Mouse (Mus musculus) heart, embryonic 10.5 days (tissue): Measurements from ENCODE around the gene Tmcc3. TPM values are rescaled to one million over a fixed set of nuclear protein-coding genes. Genes with fewer than 3 reads are reported as not detected.

Source experiments
- DNase-seq: peaks from one replicate; pipeline ENCODE4 v3.0.0-alpha.2; 2017; ENCODE audit warnings: low spot score
- H3K27ac ChIP-seq: fragments of 300-500 bp; sonication (generic); 2 replicates; pipeline ENCODE4 v1.5.1; 2016; ENCODE audit warnings: mild to moderate bottlenecking
- H3K27me3 ChIP-seq: fragments of 300-500 bp; sonication (generic); 2 replicates; pipeline ENCODE4 v1.6.1; 2016; ENCODE audit warnings: mild to moderate bottlenecking; ENCODE audit not compliant: poor library complexity, insufficient read depth, severe bottlenecking
- H3K36me3 ChIP-seq: fragments of 300-500 bp; sonication (generic); 2 replicates; pipeline ENCODE4 v1.6.1; 2016; ENCODE audit warnings: mild to moderate bottlenecking, moderate library complexity
- H3K4me1 ChIP-seq: fragments of 300-500 bp; sonication (generic); 2 replicates; pipeline ENCODE4 v1.6.1; 2016; ENCODE audit warnings: mild to moderate bottlenecking
- H3K4me3 ChIP-seq: fragments of 300-500 bp; sonication (generic); 2 replicates; pipeline ENCODE4 v1.5.1; 2016; ENCODE audit warnings: mild to moderate bottlenecking, moderate library complexity
- H3K9me3 ChIP-seq: fragments of 300-500 bp; sonication (generic); 2 replicates; pipeline ENCODE4 v1.6.1; 2016; ENCODE audit warnings: mild to moderate bottlenecking, moderate library complexity
- WGBS: fragments of 180-500 bp; shearing (Covaris S2); methylation state at CpG from one replicate; pipeline ENCODE4 v1.1.7; 2016; 5-methylcytosine and 5-hydroxymethylcytosine counted together
- polyA plus RNA-seq: library from polyadenylated mRNA; unstranded; fragments of >200 nt; fragmentation: Nextera tagmentation; extraction: Ambion mirVana; gene quantifications from 2 replicates; pipeline ENCODE4 v1.2.1, GENCODE M21; 2016

The Tmcc3 gene
- polyA plus RNA-seq, 1 experiment from 2014 or later: 12.2 TPM

GRCm38 (mm10) chr10:94341501-94341900 lies 29.8 kb downstream of the Tmcc3 start:
- Histone ChIP-seq H3K36me3 (no peaks in the 10 kb centered on the region), H3K9me3 (no peaks in the 10 kb centered on the region), H3K4me3 (0 out of 2 replicates have a peak overlapping the region, but pooled peaks have one; percentile 1), H3K27me3 (peaks cover 5% of the 10 kb centered on the region; the same call in 1 of the 2 replicates), H3K4me1 (peaks cover 14% of the 10 kb centered on the region), H3K27ac (no peak overlapping the region)
- 70% methylated on average over 17 of the region's 17 CpGs for WGBS
- DNase-seq: peak; percentile 74

- H3K27me3 ChIP-seq: peaks cover 5% of the 10 kb centered on the region; the same call in 1 of the 2 replicates
- no peaks in the 10 kb centered on the region for H3K9me3 ChIP-seq
- 61% methylated on average over 7 of the region's 7 CpGs for WGBS
- no peak overlapping the region for H3K27ac ChIP-seq
- H3K4me1 ChIP-seq: peaks cover 14% of the 10 kb centered on the region
- no peak overlapping the region for H3K4me3 ChIP-seq
- DNase-seq: peak; percentile 66
- no peaks in the 10 kb centered on the region for H3K36me3 ChIP-seq
Observed at GRCm38 (mm10) chr10:94342256-94342655, 30.5 kb downstream of the Tmcc3 start.

DNA sequence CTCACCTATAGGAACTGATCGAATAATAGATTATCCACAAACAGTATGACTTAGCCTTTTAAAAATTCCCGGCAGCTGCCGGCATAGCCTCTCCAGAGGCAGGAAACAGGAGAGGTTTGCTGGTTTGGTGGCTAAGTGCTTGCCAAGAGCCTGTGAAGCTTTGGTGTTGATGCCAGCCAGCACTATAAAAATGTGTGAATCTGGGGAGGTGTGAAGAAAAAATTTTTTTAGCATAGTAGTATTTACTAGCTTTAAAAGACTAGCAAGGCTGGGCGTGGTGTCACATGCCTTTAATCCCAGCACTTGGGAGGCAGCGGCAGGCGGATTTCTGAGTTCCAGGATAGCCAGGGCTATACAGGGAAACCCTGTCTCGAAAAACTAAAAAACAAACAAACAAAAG lies 31.8 kb downstream of the Tmcc3 start:
- H3K4me3 ChIP-seq: no peak overlapping the region
- WGBS: 81% methylated on average over 7 of the region's 7 CpGs
- no peak overlapping the region for H3K27ac ChIP-seq
- no peaks in the 10 kb centered on the region for H3K9me3 ChIP-seq
- H3K36me3 ChIP-seq: no peaks in the 10 kb centered on the region
- peak; percentile 4 for DNase-seq
- H3K27me3 ChIP-seq: peaks cover 5% of the 10 kb centered on the region; the same call in 1 of the 2 replicates
- H3K4me1 ChIP-seq: peaks cover 14% of the 10 kb centered on the region

GRCm38 (mm10) chr10:94344631-94345417 lies 33.1 kb downstream of the Tmcc3 start:
- peak overlapping the region; percentile 35 for H3K4me3 ChIP-seq
- peaks cover 5% of the 10 kb centered on the region; the same call in 1 of the 2 replicates for H3K27me3 ChIP-seq
- WGBS: 45% methylated on average over 22 of the region's 22 CpGs
- peaks cover 14% of the 10 kb centered on the region for H3K4me1 ChIP-seq
- H3K36me3 ChIP-seq: no peaks in the 10 kb centered on the region
- DNase-seq: peak; percentile 76
- H3K9me3 ChIP-seq: no peaks in the 10 kb centered on the region
- peak overlapping the region; percentile 62 for H3K27ac ChIP-seq

DNA sequence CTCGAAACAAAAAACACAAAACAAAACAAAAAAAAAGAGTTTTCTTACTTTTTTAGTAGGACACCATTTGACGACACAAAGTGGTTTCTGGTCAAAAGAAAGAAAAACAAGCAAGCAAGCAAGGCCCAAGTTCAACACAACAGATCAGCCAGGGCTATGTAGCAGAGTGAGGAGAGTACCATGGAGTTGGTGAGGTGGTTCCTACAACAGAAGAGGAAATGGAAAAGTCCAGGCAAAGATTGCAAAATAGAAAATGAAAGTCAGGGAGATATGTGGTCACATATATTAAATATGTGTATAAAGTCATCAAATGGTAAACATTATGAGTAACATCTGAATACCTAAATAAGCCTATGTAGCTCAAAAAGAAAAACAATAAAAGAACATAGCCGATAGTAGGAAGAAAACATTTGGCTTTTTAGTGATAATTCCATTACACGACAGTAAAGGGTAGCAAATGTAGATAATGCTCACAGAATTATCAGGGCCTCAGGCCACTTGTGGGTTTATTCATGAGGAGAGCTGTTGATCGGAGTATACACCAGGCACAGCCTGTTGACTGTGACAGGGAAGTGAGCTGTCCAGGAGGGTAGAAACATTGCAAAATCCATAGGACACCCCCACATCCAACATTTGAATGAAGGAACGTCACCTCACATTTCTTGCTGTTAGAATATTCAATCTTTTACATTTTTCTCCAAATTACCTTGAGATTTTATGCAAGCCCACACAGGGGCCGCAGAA lies 33.9 kb downstream of the Tmcc3 start:
- peaks cover 17% of the 10 kb centered on the region for H3K4me1 ChIP-seq
- 76% methylated on average over 7 of the region's 7 CpGs for WGBS
- H3K36me3 ChIP-seq: no peaks in the 10 kb centered on the region
- H3K27me3 ChIP-seq: peaks cover 5% of the 10 kb centered on the region; the same call in 1 of the 2 replicates
- no peak overlapping the region for H3K27ac ChIP-seq
- no peak overlapping the region for H3K4me3 ChIP-seq
- no peaks in the 10 kb centered on the region for H3K9me3 ChIP-seq
- peak; percentile 58 for DNase-seq

GRCm38 (mm10) chr10:94346596-94346995 lies 34.8 kb downstream of the Tmcc3 start:
- WGBS: 89% methylated on average over 7 of the region's 7 CpGs
- Histone ChIP-seq H3K4me1 (peaks cover 17% of the 10 kb centered on the region), H3K9me3 (no peaks in the 10 kb centered on the region), H3K27me3 (peaks cover 3% of the 10 kb centered on the region; the same call in 1 of the 2 replicates), H3K27ac (no peak overlapping the region), H3K36me3 (no peaks in the 10 kb centered on the region), H3K4me3 (no peak overlapping the region)
- peak; percentile 38 for DNase-seq

- Histone ChIP-seq H3K27ac (no peak overlapping the region), H3K9me3 (no peaks in the 10 kb centered on the region), H3K36me3 (no peaks in the 10 kb centered on the region), H3K4me3 (no peak overlapping the region), H3K4me1 (peaks cover 13% of the 10 kb centered on the region), H3K27me3 (no peaks in the 10 kb centered on the region)
- DNase-seq: peak; percentile 58
- 74% methylated on average over 10 of the region's 10 CpGs for WGBS
Observed at GRCm38 (mm10) chr10:94347296-94347695, 35.5 kb downstream of the Tmcc3 start.

- H3K27ac ChIP-seq: no peak overlapping the region
- H3K4me1 ChIP-seq: peaks cover 13% of the 10 kb centered on the region
- DNase-seq: no peak
- no peaks in the 10 kb centered on the region for H3K27me3 ChIP-seq
- H3K36me3 ChIP-seq: no peaks in the 10 kb centered on the region
- H3K4me3 ChIP-seq: no peak overlapping the region
- WGBS: 87% methylated on average over 10 of the region's 10 CpGs
- H3K9me3 ChIP-seq: no peaks in the 10 kb centered on the region
Observed at GRCm38 (mm10) chr10:94347959-94348358, 36.2 kb downstream of the Tmcc3 start.

DNA sequence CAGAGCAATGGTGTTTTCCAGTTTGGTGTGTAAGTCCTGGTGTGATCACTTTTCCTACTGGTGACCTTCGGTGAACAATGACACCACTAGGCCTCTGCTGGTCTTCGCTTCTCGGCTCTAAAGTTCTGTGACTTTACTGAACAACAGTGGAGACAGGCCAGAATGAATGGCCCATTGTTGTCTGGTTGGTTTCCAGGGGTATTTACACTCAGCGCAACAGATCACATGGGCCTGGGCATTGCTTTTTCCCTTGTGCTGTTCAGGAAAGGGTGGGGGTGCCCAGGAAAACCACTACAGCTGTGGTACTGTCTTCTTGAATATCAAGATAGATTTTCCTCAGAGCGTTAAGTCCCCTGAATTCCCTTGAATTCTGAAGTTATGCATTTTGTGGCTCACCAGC lies 38.5 kb downstream of the Tmcc3 start:
- Histone ChIP-seq H3K27me3 (no peaks in the 10 kb centered on the region), H3K27ac (no peak overlapping the region), H3K4me3 (no peak overlapping the region), H3K9me3 (no peaks in the 10 kb centered on the region), H3K36me3 (no peaks in the 10 kb centered on the region), H3K4me1 (peaks cover 6% of the 10 kb centered on the region; the same call in 1 of the 2 replicates)
- WGBS: 75% methylated on average over 5 of the region's 5 CpGs
- no peak for DNase-seq

GRCm38 (mm10) chr10:94350896-94351661 lies 39.3 kb downstream of the Tmcc3 start:
- Histone ChIP-seq H3K9me3 (no peaks in the 10 kb centered on the region), H3K36me3 (no peaks in the 10 kb centered on the region), H3K4me3 (no peak overlapping the region), H3K27me3 (no peaks in the 10 kb centered on the region), H3K27ac (no peak overlapping the region), H3K4me1 (peaks cover 6% of the 10 kb centered on the region; the same call in 1 of the 2 replicates)
- DNase-seq: no peak
- 56% methylated on average over 11 of the region's 11 CpGs for WGBS

GRCm38 (mm10) chr10:94352172-94352876 lies 40.6 kb downstream of the Tmcc3 start:
- Histone ChIP-seq H3K27me3 (no peaks in the 10 kb centered on the region), H3K36me3 (no peaks in the 10 kb centered on the region), H3K27ac (no peak overlapping the region), H3K4me3 (no peak overlapping the region), H3K4me1 (peaks cover 6% of the 10 kb centered on the region; the same call in 1 of the 2 replicates), H3K9me3 (no peaks in the 10 kb centered on the region)
- no peak for DNase-seq
- WGBS: 89% methylated on average over 7 of the region's 7 CpGs
